Mouse (Mus musculus): ENCODE data around the gene Gm156. TPM values are rescaled to one million over a fixed set of nuclear protein-coding genes. Genes with fewer than 3 reads are reported as not detected.

The Gm156 gene
- total RNA-seq, 1 experiment, result not detected

DNA sequence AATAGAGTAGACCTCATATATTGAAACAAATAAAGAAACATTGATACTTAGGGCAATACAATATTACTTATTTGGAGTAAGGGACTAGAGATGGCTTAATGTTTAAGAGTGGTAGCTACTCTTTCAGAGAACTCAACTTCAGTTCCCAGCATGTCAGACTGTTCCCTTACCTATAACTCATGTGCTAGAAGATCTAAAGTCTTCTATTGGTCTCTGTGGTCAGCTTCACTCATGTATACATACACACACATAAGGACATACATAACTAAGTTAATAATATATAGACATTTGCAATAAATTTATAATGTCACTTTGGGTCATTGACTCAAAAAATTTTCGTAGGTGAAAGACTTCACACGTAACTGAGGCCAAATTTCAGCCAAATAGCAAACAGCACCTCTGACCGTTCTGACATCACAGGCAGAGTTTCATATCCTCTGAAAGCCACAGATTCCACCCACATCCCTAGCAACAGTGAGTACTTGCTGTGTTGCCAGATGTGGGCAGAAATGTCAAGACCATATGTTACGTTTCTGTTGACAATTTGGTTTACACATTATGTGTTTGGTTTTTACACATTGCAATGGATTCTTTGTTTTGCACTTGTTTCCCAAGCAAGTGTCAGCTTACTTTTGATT, 36.9 kb downstream of the Gm156 start:
- in situ Hi-C loops (cut with MboI; ENCODE audit: low sequenced_read_pairs in 2 of 2, unreplicated experiment in 2 of 2), result no loop called here
- TF ChIP-seq HCFC1 (IDR thresholded peaks at IDR 0.05; ENCODE audit: borderline replicate concordance, insufficient read depth, low read length) (no peak), CHD2 (IDR thresholded peaks at IDR 0.05; ENCODE audit: low read depth, low read length) (no peak), MAFK (IDR thresholded peaks at IDR 0.05; ENCODE audit: insufficient read depth, low read depth, low read length) (no peak), ZC3H11A (IDR thresholded peaks at IDR 0.05; ENCODE audit: borderline replicate concordance, low read depth, low read length) (no peak), ZNF384 (IDR thresholded peaks at IDR 0.05; ENCODE audit: low read depth, low read length) (no peak)
- H3K4me3 ChIP-seq (ENCODE audit: insufficient read depth in 1 of 2, low read depth in 1 of 2, low read length in 2 of 2, poor library complexity in 1 of 2, severe bottlenecking in 1 of 2), result no peak overlapping the region

DNA sequence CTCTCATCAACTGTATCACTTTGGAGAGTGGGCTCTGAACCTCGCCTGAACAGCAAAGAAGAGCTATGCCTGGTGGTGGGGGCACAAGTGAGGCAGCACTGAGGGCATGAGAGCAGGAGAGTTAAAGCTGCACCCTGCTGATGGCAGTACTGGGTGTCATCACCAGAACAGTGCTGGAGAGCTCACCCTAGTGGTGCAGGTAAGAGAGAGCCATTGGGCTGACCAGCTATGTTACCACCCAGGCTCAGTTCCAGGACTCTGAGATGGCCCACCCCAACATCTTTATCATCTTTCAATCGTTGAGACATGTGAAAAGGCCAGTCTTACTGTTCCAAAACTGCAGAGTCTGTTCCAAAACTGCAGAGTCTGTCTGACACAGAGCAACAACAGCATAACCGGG, 37.9 kb downstream of the Gm156 start:
- Histone ChIP-seq H3K4me3 (ENCODE audit: insufficient read depth in 1 of 2, low read depth in 1 of 2, low read length in 2 of 2, poor library complexity in 1 of 2, severe bottlenecking in 1 of 2) (no peak overlapping the region), H3K9me3 (ENCODE audit: control insufficient read depth, insufficient read depth, low read depth, low read length) (no peaks in the 10 kb centered on the region), H3K4me1 (ENCODE audit: control insufficient read depth in 2 of 2, insufficient read depth in 2 of 2, low read length in 2 of 2, poor library complexity in 1 of 2) (no peaks in the 10 kb centered on the region), H3K27ac (ENCODE audit: insufficient read depth, low read depth, low read length, poor library complexity, severe bottlenecking) (no peak overlapping the region), H3K9ac (ENCODE audit: insufficient read depth, low read depth, low read length, poor library complexity, severe bottlenecking) (no peak overlapping the region), H3K36me3 (ENCODE audit: control insufficient read depth, insufficient read depth, low read length, poor library complexity, severe bottlenecking) (no peaks in the 10 kb centered on the region)
- no peak for TF ChIP-seq MAFK (IDR thresholded peaks at IDR 0.05; ENCODE audit: insufficient read depth, low read depth, low read length)
- no peak for TF ChIP-seq ZC3H11A (IDR thresholded peaks at IDR 0.05; ENCODE audit: borderline replicate concordance, low read depth, low read length)
- TF ChIP-seq ZNF384 (IDR thresholded peaks at IDR 0.05; ENCODE audit: low read depth, low read length), result no peak
- no peak for TF ChIP-seq HCFC1 (IDR thresholded peaks at IDR 0.05; ENCODE audit: borderline replicate concordance, insufficient read depth, low read length)
- TF ChIP-seq CHD2 (IDR thresholded peaks at IDR 0.05; ENCODE audit: low read depth, low read length), result no peak
- in situ Hi-C loops (cut with MboI; ENCODE audit: low sequenced_read_pairs in 2 of 2, unreplicated experiment in 2 of 2), result no loop called here
- DNase-seq (ENCODE audit: low read depth, low spot score), result no peak

More for the DNA sequence above, 36.9 kb downstream of the Gm156 start:
- no peaks in the 10 kb centered on the region for H3K36me3 ChIP-seq (ENCODE audit: control insufficient read depth, insufficient read depth, low read length, poor library complexity, severe bottlenecking)
- H3K27ac ChIP-seq (ENCODE audit: insufficient read depth, low read depth, low read length, poor library complexity, severe bottlenecking), result no peak overlapping the region
- no peak for DNase-seq (ENCODE audit: low read depth, low spot score)
- no peaks in the 10 kb centered on the region for H3K9me3 ChIP-seq (ENCODE audit: control insufficient read depth, insufficient read depth, low read depth, low read length)
- H3K9ac ChIP-seq (ENCODE audit: insufficient read depth, low read depth, low read length, poor library complexity, severe bottlenecking), result no peak overlapping the region
- H3K4me1 ChIP-seq (ENCODE audit: control insufficient read depth in 2 of 2, insufficient read depth in 2 of 2, low read length in 2 of 2, poor library complexity in 1 of 2), result no peaks in the 10 kb centered on the region

DNA sequence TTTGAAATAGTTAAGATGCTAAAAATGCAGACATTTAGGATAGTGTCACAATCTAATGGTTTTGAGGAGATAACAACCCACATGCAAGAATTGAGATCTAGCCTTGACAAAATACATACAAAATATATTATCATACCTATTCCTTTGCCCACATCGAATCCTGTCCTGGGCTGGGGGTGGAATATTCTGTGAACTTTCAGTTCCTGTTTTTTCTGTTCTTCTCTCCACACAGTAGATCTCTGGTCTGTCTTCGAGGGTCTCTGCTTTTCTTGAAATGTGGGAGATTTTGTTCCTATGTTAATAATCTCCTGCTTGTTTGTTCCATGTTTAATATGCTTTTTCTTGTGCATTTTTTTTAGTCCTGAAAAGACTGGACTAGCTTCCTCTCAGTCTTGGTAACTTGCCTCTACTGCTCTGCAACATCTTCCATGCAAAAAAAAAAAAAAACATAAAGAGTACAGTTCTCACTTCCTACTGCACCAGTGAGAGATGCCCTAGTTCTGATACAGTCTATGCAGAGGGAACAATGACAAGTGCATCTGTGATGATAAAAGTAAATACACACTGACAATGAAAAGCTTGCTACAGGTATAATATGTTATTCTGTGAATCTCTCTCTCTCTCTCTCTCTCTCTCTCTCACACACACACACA, 43.9 kb downstream of the Gm156 start, which contains the start of gene Klri2:
Gene Klri2 (minus strand): TSS at position 416 of the 653 bp plus-strand sequence.
- in situ Hi-C loops (cut with MboI; ENCODE audit: low sequenced_read_pairs in 2 of 2, unreplicated experiment in 2 of 2), result no loop called here

DNA sequence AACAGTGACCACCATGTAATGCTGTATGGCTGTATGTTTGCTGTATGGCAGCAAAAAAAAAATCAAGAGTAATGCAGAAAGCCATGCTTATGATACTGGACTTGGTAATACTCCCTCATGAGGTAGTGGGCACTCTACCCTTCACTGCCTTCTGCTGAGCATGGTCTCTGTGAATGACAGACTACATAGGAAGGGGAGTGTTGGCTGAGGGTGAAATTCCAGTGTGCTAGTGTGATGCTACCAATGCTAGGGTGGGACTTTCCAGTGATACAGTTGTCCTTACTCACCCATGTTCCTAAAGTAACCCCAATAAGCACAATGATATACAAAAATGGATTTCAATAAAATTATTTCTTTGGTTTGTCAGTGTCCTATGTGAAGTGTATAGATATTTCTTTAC, 47.7 kb downstream of the Gm156 start:
- DNase-seq (ENCODE audit: low read depth, low spot score), result no peak
- Histone ChIP-seq H3K4me1 (ENCODE audit: control insufficient read depth in 2 of 2, insufficient read depth in 2 of 2, low read length in 2 of 2, poor library complexity in 1 of 2) (no peaks in the 10 kb centered on the region), H3K9me3 (ENCODE audit: control insufficient read depth, insufficient read depth, low read depth, low read length) (no peaks in the 10 kb centered on the region), H3K27ac (ENCODE audit: insufficient read depth, low read depth, low read length, poor library complexity, severe bottlenecking) (no peak overlapping the region), H3K9ac (ENCODE audit: insufficient read depth, low read depth, low read length, poor library complexity, severe bottlenecking) (no peak overlapping the region), H3K36me3 (ENCODE audit: control insufficient read depth, insufficient read depth, low read length, poor library complexity, severe bottlenecking) (no peaks in the 10 kb centered on the region), H3K4me3 (ENCODE audit: insufficient read depth in 1 of 2, low read depth in 1 of 2, low read length in 2 of 2, poor library complexity in 1 of 2, severe bottlenecking in 1 of 2) (no peak overlapping the region)
- no peak for TF ChIP-seq HCFC1 (IDR thresholded peaks at IDR 0.05; ENCODE audit: borderline replicate concordance, insufficient read depth, low read length)
- no peak for TF ChIP-seq CHD2 (IDR thresholded peaks at IDR 0.05; ENCODE audit: low read depth, low read length)
- no peak for TF ChIP-seq ZC3H11A (IDR thresholded peaks at IDR 0.05; ENCODE audit: borderline replicate concordance, low read depth, low read length)
- no peak for TF ChIP-seq ZNF384 (IDR thresholded peaks at IDR 0.05; ENCODE audit: low read depth, low read length)
- no peak for TF ChIP-seq MAFK (IDR thresholded peaks at IDR 0.05; ENCODE audit: insufficient read depth, low read depth, low read length)
- in situ Hi-C loops (cut with MboI; ENCODE audit: low sequenced_read_pairs in 2 of 2, unreplicated experiment in 2 of 2), result no loop called here

More for the DNA sequence above, 43.9 kb downstream of the Gm156 start, which contains the start of gene Klri2:
- no peaks in the 10 kb centered on the region for H3K36me3 ChIP-seq (ENCODE audit: control insufficient read depth, insufficient read depth, low read length, poor library complexity, severe bottlenecking)
- no peak within 1 kb of the TSS for H3K27ac ChIP-seq (ENCODE audit: insufficient read depth, low read depth, low read length, poor library complexity, severe bottlenecking)
- no peak within 1 kb of the TSS for H3K4me3 ChIP-seq (ENCODE audit: insufficient read depth in 1 of 2, low read depth in 1 of 2, low read length in 2 of 2, poor library complexity in 1 of 2, severe bottlenecking in 1 of 2)
- no peak for DNase-seq (ENCODE audit: low read depth, low spot score)
- H3K9me3 ChIP-seq (ENCODE audit: control insufficient read depth, insufficient read depth, low read depth, low read length), result no peaks in the 10 kb centered on the region
- no peak within 1 kb of the TSS for H3K9ac ChIP-seq (ENCODE audit: insufficient read depth, low read depth, low read length, poor library complexity, severe bottlenecking)
- TF ChIP-seq CHD2 (IDR thresholded peaks at IDR 0.05; ENCODE audit: low read depth, low read length) (no peak), HCFC1 (IDR thresholded peaks at IDR 0.05; ENCODE audit: borderline replicate concordance, insufficient read depth, low read length) (no peak), MAFK (IDR thresholded peaks at IDR 0.05; ENCODE audit: insufficient read depth, low read depth, low read length) (no peak), ZNF384 (IDR thresholded peaks at IDR 0.05; ENCODE audit: low read depth, low read length) (no peak), ZC3H11A (IDR thresholded peaks at IDR 0.05; ENCODE audit: borderline replicate concordance, low read depth, low read length) (no peak)
- H3K4me1 ChIP-seq (ENCODE audit: control insufficient read depth in 2 of 2, insufficient read depth in 2 of 2, low read length in 2 of 2, poor library complexity in 1 of 2), result no peaks in the 10 kb centered on the region
